Mouse (Mus musculus): Measurements from ENCODE around the gene Gpc3. TPM values are rescaled to one million over a fixed set of nuclear protein-coding genes. Genes with fewer than 3 reads are reported as not detected.
"Not testable (repeated sequence)": the region's sequence is repeated elsewhere in the genome, so short reads cannot be mapped to it uniquely, and the experiment has no call there.

Gene Gpc3
- total RNA-seq, 2 experiments from 2014 or later = 5.7 to 6.2 TPM

DNA sequence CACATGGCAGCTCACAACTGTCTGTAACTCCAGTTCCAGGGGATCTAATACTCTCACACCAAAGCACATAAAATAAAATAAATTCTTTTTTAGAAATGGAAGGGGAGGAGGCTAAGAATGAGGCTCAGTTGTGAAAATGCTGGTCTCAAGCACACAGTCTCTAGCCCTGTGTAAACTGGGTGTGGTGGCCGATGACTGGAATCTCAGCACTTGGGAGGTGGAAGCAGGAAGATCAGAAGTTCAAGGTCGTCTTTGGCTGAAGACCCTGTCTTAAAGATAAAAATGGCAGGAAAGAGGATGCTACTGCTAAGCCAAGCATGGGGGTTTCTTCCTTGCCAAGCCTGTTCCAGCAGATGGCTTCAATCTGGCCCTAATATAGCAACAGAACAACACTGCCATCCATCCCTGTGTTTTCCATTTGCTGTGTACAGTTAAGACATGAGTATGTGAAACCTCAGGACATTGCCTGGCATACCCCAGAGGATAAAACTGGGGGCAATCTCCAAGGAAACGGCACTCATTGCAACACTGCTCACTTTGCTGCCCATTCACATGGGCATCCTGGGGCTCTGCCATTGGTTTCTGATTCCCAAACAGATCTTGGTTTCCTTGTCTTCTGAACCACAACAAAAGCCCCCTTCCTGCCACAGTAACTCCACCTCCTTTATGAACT, 334.9 kb downstream of the Gpc3 start:
- DNase-seq = peak; percentile 17 to 19

DNA sequence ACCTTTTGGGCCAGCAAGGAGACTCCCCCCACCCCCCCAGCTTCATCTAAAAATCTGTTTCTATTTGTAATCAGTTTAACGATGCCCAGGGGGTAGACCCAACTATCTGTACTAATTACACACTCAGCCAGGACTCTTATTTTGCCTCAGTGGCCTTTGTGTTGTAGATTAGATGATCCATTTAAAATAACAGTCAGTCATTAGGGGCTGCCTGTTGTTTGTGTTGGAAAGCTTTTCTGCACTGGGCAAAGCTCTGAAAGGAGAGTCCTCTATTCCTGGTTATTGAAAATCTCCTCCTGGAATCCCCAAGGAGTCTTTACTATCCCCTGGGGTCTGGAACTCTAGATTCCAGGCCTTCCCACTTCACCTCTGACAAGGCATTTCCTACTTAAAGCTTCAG, 336.2 kb downstream of the Gpc3 start:
- no peak for DNase-seq

DNA sequence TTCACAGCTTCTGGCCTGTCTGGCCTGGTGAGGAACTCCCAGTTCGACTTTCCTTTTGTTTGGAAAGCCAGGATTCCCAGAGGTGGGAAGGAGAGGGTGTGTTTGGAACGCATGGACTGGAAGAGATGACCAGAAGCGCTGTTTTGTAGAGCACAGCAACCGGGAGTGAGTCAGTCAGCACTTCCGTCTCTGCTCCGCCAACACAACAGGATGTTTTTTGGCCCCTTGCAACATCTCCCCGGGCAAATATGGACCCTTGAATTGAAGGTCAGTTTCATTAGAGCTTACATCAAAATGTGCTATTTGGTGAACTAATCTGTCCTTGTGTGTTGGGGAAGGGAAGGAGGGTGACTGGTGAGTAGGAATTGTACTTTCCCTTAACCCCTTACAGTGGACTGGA, 340.7 kb downstream of the Gpc3 start:
- DNase-seq = no peak

DNA sequence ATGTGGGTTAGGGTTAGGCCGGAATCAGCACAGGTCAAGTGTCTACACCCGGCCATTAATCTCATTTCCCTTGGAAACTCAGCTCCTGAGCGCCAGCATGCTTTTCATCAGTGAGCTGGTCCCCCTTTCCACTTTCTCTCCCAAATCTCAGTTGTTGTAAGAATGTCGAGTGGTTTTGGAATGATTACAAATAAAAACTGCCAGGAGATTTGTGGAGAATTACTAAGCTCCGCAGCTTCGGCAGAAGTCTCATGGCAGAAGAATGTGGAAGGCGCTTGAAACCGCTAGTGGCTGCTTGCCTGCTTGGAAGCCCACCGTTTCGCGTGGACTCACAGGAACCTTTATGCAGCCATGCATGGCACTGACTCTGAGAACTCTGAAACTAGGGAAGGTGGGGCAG, 351.8 kb downstream of the Gpc3 start:
- no peak for DNase-seq

DNA sequence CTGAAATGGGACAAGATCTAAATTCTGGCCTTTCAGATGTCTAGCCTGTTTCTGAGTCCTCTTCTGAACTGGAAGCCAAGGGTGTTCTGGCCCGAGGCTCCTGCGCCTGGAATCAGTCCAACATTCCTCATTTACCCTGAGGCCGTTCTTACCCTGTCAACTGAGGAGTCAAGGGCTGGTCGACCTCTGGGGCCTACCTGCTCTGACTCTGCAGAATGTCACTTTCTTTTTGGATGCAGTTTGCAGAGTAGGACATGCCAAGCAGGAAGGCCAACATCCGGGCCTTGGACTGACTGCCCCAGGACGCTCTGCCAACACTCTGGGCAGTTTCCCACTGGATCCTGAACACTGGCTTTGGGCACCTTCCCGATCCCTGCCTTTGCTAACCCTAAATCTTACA, 352.2 kb downstream of the Gpc3 start:
- no peak for DNase-seq

DNA sequence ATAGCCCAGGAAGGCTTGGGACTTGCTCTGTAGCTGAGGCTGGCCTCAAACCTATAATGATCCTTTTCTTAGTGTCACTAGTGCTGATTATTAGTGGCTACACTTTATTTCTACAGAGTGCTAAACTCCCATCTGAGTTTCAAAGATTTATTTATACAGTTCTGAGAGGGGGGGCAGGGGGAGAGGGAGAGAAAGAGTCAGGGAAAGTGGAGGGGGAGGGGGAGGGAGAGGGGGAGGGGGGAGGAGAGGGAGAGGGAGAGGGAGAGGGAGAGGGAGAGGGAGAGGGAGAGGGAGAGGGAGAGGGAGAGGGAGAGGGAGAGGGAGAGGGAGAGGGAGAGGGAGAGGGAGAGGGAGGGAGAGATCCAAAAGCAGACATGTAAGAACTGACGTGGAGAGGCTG, 354.0 kb downstream of the Gpc3 start:
- not testable (repeated sequence) for DNase-seq

DNA sequence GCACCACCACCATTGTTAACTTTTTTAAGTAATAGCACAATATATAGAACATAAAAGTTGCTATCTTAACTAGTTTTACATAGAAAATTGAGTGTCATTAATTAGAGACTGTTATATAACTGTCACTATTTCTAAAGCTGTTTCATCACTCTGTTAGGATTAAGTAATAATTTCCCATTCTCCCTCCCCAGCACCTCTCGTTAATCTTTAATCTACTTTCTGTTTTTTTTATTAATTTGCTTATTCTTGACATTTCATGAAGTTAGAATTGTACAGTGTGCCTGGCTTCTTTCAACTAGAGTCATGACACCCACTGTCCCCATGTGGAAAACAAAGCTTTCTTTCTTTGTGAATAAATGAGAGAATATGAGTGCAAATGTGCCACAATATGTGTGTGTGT, 359.2 kb downstream of the Gpc3 start:
- DNase-seq = no peak

DNA sequence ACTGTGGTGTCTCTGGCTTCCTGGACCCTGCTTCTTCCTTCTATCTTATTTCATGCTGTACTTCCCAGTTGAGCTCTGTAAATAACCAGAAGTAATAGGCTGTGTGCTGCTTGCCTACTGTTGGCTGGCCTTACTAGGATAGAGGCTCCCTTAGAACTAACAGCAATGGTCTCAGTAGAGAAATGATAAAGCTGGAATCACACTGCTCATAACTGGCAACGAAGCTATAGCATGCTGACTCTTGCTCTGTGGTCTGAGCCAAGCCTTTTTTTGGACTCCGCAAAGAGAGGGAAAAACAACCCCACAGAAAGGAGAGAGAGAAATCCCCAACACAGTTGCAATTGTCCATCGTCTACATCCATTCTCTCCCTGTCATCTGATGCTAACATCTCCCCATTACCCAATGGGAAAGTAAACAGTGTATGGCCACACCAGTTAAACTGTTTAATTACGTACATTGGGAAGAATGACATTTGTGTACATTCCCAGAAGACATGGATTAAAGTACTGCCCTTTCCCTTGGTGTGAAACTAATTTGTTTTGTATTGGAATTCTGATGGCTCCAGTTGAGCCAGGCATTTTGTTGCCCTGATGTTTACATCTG, 368.0 kb downstream of the Gpc3 start:
- no peak for DNase-seq

DNA sequence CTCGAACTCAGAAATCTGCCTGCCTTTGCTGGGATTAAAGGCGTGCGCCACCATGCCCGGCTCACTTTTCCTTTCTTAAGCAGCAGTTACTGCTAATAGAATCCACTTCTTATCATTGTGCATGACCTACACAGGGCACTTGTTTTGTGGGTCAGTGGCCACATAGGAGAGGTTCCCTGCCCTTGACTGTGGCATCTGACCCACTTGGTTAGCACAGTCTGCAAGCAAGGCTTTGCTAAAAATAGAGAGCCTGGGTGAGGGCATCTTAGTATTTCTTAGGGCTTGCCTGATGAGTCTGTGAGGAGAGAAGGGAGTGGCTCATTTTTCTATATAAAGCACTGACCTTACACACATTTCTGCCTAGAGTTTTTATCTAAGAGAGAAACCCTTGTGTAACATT, 376.3 kb downstream of the Gpc3 start:
- DNase-seq = no peak

DNA sequence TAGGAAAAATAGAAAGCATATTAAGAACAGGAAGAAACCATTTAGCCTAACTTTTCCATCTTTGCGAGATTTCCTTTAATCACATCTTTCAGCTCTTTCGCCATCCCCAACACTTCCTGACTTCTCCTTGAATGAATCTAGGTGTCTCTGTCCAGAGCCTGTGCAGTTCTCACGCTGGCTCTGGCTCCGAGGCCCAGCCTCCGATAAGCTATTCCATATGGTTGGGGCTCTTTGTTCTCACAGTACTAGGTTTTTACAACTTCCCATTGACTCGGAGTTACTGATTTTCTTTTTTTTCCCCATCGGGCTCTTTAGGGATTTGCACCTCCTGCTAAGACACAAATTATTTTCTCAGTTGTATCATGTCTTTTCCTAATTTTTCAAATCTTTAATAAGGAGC, 381.8 kb downstream of the Gpc3 start:
- no peak for DNase-seq

DNA sequence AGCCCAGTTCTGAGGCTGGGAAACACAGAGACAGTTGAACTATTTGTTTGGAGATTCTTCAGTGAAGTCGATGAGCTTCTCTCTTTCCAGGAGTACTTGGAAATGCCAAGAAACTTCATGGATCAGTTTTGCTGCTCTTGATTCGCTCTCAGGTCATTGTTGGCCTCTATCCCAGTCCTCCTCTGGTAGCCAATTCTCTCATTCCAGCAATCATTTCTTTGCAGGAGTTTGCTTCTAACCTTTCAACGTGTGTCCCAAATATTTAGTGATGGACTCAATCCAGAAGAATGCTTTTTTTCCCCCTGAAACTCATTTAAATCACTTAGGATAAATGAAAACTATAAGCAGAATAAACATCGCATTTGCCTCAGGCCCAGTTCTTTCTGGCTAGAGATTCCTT, 383.0 kb downstream of the Gpc3 start:
- DNase-seq = no peak

Small RNA genes within 50 kb of the gene (microRNA-seq; reads per million reads assigned to microRNA genes)
- gene Mir6384 (0 reads per million in 2 experiments), gene Mir717 (0 reads per million in 2 experiments)

Other genes starting within 250 kb of the Gpc3 start
- gene Ccdc160, start 177.2 kb upstream of the Gpc3 start, total RNA-seq (2021) = 1 to 10 TPM; 2.5 to 2.9 TPM

Data from layer of hippocampus, postnatal 36 days (tissue).